Mouse (Mus musculus) kidney, embryonic 15.5 days (tissue): ENCODE data around the gene Gja10. TPM values are rescaled to one million over a fixed set of nuclear protein-coding genes. Genes with fewer than 3 reads are reported as not detected.
A peak's percentile ranks its signal among the peaks of the same experiment; 100 is the strongest.

Experiments used
- ATAC-seq: fragments of 200-750 bp; cut with Nextera tagmentation; replicated peaks from 2 replicates; pipeline ENCODE4 v1.8.0; 2017; ENCODE audit warnings: moderate TSS enrichment; ENCODE audit not compliant: low FRiP score
- H3K27ac ChIP-seq: fragments of 300-500 bp; sonication (generic); 2 replicates; pipeline ENCODE4 v1.5.1; 2015; ENCODE audit warnings: mild to moderate bottlenecking, inconsistent platforms
- H3K27me3 ChIP-seq: fragments of 300-500 bp; sonication (generic); 2 replicates; pipeline ENCODE4 v1.6.1; 2015; ENCODE audit warnings: inconsistent platforms
- H3K36me3 ChIP-seq: fragments of 300-500 bp; sonication (generic); 2 replicates; pipeline ENCODE4 v1.6.1; 2015; ENCODE audit warnings: inconsistent platforms
- H3K4me1 ChIP-seq: fragments of 300-500 bp; sonication (generic); 2 replicates; pipeline ENCODE4 v1.6.1; 2015; ENCODE audit warnings: inconsistent platforms
- H3K4me2 ChIP-seq: fragments of 300-500 bp; sonication (generic); 2 replicates; pipeline ENCODE4 v1.6.1; 2015; ENCODE audit warnings: moderate library complexity, mild to moderate bottlenecking, inconsistent platforms
- H3K4me3 ChIP-seq: fragments of 300-500 bp; sonication (generic); replicated peaks from 2 replicates; pipeline ENCODE4 v1.5.1; 2015; ENCODE audit warnings: mild to moderate bottlenecking, inconsistent platforms
- H3K9ac ChIP-seq: fragments of 300-500 bp; sonication (generic); 2 replicates; pipeline ENCODE4 v1.6.1; 2015; ENCODE audit warnings: mild to moderate bottlenecking, inconsistent platforms
- H3K9me3 ChIP-seq: fragments of 300-500 bp; sonication (generic); replicated peaks from 2 replicates; pipeline ENCODE4 v1.6.1; 2016; ENCODE audit warnings: inconsistent platforms
- WGBS: fragments of 180-500 bp; shearing (Covaris S2); methylation state at CpG from one replicate; pipeline ENCODE4 v1.1.7; 2015; ENCODE audit warnings: mixed read lengths; 5-methylcytosine and 5-hydroxymethylcytosine counted together
- polyA plus RNA-seq: library from polyadenylated mRNA; unstranded; fragments of >200 nt; fragmentation: Nextera tagmentation; extraction: Ambion mirVana; gene quantifications from 2 replicates; pipeline ENCODE4 v1.2.1, GENCODE M21; 2015

The Gja10 gene
- polyA plus RNA-seq, 1 experiment from 2014 or later = not detected

DNA sequence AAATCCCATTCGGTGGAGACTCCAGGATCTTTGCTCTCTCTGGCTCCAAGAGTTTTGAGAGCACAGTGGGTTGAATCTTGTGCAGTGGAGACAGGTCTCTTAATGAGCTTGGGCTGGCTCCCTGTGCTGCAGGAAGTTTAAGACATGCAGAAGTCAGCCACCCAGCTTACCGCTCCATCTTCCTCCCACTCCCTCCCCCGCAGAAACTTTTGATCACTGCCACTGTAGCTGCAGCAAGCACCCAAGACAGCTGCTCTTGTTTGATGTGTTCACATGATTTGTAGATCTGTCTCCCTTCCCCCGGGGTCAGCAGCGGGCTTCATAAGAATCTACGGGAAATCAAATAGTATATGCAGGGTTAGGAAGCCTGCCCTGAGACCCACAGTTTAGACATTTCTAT lies 42.3 kb downstream of the Gja10 start:
- H3K4me2 ChIP-seq = no peak overlapping the region
- no peak; the same call in 1 of the 2 replicates for ATAC-seq
- no peak overlapping the region for H3K9ac ChIP-seq
- no peaks in the 10 kb centered on the region for H3K27me3 ChIP-seq
- 12% methylated on average over 6 of the region's 6 CpGs for WGBS
- H3K36me3 ChIP-seq = peaks cover 18% of the 10 kb centered on the region
- peaks cover 16% of the 10 kb centered on the region for H3K4me1 ChIP-seq
- H3K9me3 ChIP-seq = no peaks in the 10 kb centered on the region
- peak overlapping the region; percentile 59 for H3K27ac ChIP-seq
- H3K4me3 ChIP-seq = no peak overlapping the region

DNA sequence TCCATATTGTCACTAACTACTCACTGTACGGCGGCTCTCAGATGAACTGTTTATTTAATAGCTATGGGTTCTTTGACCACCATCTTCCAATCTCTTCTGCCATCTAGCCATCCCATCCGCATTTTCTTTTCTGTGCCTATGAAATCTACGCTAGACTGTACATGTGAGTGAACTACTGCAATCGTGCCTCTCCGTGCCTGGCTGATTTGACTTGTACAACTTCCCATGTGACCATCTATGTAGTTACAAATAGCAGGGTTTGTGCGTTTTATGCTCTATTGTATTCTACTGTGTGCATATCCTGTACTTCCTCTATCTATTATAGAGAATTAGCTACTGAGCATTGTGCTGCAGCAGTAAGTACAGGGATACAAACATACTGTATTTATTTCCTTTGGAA lies 47.1 kb downstream of the Gja10 start:
- no peak overlapping the region for H3K4me3 ChIP-seq
- no peak overlapping the region for H3K4me2 ChIP-seq
- no peak overlapping the region for H3K9ac ChIP-seq
- H3K9me3 ChIP-seq = no peaks in the 10 kb centered on the region
- no peaks in the 10 kb centered on the region for H3K36me3 ChIP-seq
- ATAC-seq = no peak
- peaks cover 4% of the 10 kb centered on the region for H3K4me1 ChIP-seq
- no peak overlapping the region for H3K27ac ChIP-seq
- 87% methylated on average over 7 of the region's 7 CpGs for WGBS
- no peaks in the 10 kb centered on the region for H3K27me3 ChIP-seq

DNA sequence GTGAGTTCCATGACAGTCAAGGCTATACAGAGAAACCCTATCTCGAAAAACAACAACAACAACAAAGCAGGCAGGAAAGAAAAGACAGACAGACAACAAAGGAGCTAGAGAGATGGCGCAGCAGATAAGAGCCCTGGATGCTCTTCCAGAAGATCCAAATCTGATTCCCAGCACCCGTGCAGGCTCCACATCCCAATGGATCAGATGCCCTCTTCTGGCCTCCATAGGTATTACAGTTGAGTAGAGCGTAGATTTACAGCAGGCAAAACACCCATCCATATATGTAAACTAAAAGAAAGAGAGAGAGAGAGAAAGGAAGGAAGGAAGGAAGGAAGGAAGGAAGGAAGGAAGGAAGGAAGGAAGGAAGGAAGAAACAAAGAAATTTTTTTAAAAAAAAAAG lies 51.2 kb downstream of the Gja10 start:
- Histone ChIP-seq H3K4me3 (no peak overlapping the region), H3K9ac (no peak overlapping the region), H3K27me3 (no peaks in the 10 kb centered on the region), H3K27ac (no peak overlapping the region), H3K36me3 (no peaks in the 10 kb centered on the region), H3K4me1 (no peaks in the 10 kb centered on the region), H3K4me2 (no peak overlapping the region), H3K9me3 (no peaks in the 10 kb centered on the region)
- ATAC-seq = no peak
- WGBS = 57% methylated on average over 4 of the region's 4 CpGs

DNA sequence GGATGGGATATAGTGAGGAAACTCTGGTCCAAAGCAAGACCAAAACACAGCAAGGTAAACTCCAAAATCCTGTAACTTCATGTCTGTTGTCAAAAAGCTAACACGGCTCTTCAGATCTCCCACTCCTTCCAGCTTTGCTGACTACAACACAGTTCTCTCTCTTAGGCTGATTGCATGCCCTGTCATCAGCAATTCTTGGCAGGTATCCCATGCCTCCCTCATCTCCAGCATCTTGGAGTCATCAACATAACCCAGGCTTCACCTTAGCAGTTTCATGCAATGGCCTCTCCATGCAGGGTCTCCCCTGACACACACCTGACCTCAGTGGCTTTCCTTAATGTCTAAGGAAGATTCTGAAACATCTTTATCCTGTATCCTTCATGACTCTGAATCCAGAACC lies 53.4 kb downstream of the Gja10 start:
- no peak overlapping the region for H3K4me2 ChIP-seq
- no peak overlapping the region for H3K9ac ChIP-seq
- no peak for ATAC-seq
- no peaks in the 10 kb centered on the region for H3K4me1 ChIP-seq
- no peak overlapping the region for H3K4me3 ChIP-seq
- no peaks in the 10 kb centered on the region for H3K9me3 ChIP-seq
- no peak overlapping the region for H3K27ac ChIP-seq
- WGBS = 78% methylated on average over 1 of the region's 1 CpGs
- H3K36me3 ChIP-seq = no peaks in the 10 kb centered on the region
- H3K27me3 ChIP-seq = no peaks in the 10 kb centered on the region

Other genes starting within 250 kb of the Gja10 start
- 56.4 and 64.7 TPM in 2 replicates for gene Casp8ap2, start 12.7 kb upstream of the Gja10 start, polyA plus RNA-seq
- gene Mdn1, start 54.4 kb upstream of the Gja10 start, polyA plus RNA-seq = 15.4 and 16.0 TPM in 2 replicates
- 112 and 115 TPM in 2 replicates for gene Lyrm2, start 197.5 kb upstream of the Gja10 start, polyA plus RNA-seq